In genomic region chr19:41766628-41767027, GRCm38 (mm10) we compare ENCODE assay signal across 18 mouse cellular contexts. TPM values are rescaled to one million over a fixed set of nuclear protein-coding genes. Genes with fewer than 3 reads are reported as not detected.
DNase-seq lines count a peak whose midpoint lies in the region; ATAC-seq and TF ChIP-seq lines count a peak whose summit lies in the region.
"Had no signal": no experiment of that assay in that cellular context is flagged by ENCODE, and none has a peak within 500 bp of the region (broad histone marks: within the 10 kb centered on the region; RNA-seq: fewer than 3 reads in every experiment).

No protein-coding gene starts in this region.

- intact Hi-C loops in heart, postnatal 25 days (cut with DNase I): loop anchor here (10.0 kb wide), 2 partner anchors 452 to 682 kb away; no protein-coding TSS in a partner anchor

- DNase-seq in forebrain, postnatal 0 days: no peak
- no peak for DNase-seq in forebrain, embryonic 10.5 days (ENCODE audit: extremely low spot score, low spot score)
- DNase-seq in retina, postnatal 1 day: peak; percentile 54
- DNase-seq in retina, embryonic 14.5 days (ENCODE audit: low spot score): no peak
- no peak for DNase-seq in liver, embryonic 11.5 days (ENCODE audit: low spot score)
- no peak for DNase-seq in heart, postnatal 25 days (ENCODE audit: low spot score)
- no peak for DNase-seq in cerebellum, postnatal 25 days
- DNase-seq: cerebellum, adult 11 months; gastrocnemius, adult 2 months; heart, adult 2 months; heart, postnatal 10 days; kidney, postnatal 14 days; right cerebral cortex, adult 18-20 months had no signal

- no peaks in the 10 kb centered on the region for H3K9me3 ChIP-seq in forebrain, postnatal 0 days (ENCODE audit: low read length)
- H3K9me3 ChIP-seq in forebrain, embryonic 10.5 days: no peaks in the 10 kb centered on the region
- no peaks in the 10 kb centered on the region for H3K9me3 ChIP-seq in lung, embryonic 16.5 days (ENCODE audit: control insufficient read depth, low read length)
- H3K9me3 ChIP-seq in liver, embryonic 11.5 days (ENCODE audit: control insufficient read depth, low read length): no peaks in the 10 kb centered on the region
- H3K9me3 ChIP-seq: intestine, embryonic 15.5 days; liver, embryonic 12.5 days; neural tube, embryonic 15.5 days had no signal

- no peak for TF ChIP-seq CTCF in forebrain, postnatal 0 days (IDR thresholded peaks at IDR 0.05; ENCODE audit: low read depth)

- peak; percentile 42 for ATAC-seq in forebrain, postnatal 0 days
- ATAC-seq in lung, embryonic 16.5 days (ENCODE audit: low read depth): peak; percentile 92
- no peak for ATAC-seq in liver, embryonic 11.5 days (replicated peaks; ENCODE audit: low FRiP score)
- ATAC-seq: intestine, embryonic 15.5 days; liver, embryonic 12.5 days had no signal

- H3K27ac ChIP-seq in forebrain, postnatal 0 days (ENCODE audit: low read depth, low read length): no peak overlapping the region
- no peak overlapping the region for H3K27ac ChIP-seq in forebrain, embryonic 10.5 days
- H3K27ac ChIP-seq in lung, embryonic 16.5 days (ENCODE audit: low read length): no peak overlapping the region
- no peak overlapping the region for H3K27ac ChIP-seq in liver, embryonic 11.5 days (ENCODE audit: low read depth, low read length)
- H3K27ac ChIP-seq: gastrocnemius, adult 2 months; heart, adult 2 months; intestine, embryonic 15.5 days; liver, embryonic 12.5 days; neural tube, embryonic 15.5 days had no signal

- H3K4me3 ChIP-seq in forebrain, postnatal 0 days (ENCODE audit: low read depth, low read length): no peak overlapping the region
- H3K4me3 ChIP-seq in forebrain, embryonic 10.5 days: no peak overlapping the region
- no peak overlapping the region for H3K4me3 ChIP-seq in lung, embryonic 16.5 days (ENCODE audit: low read length)
- H3K4me3 ChIP-seq in liver, embryonic 11.5 days (ENCODE audit: low read depth, low read length): no peak overlapping the region
- H3K4me3 ChIP-seq: gastrocnemius, adult 2 months; heart, adult 2 months; intestine, embryonic 15.5 days; liver, embryonic 12.5 days; neural tube, embryonic 15.5 days had no signal

- WGBS in forebrain, postnatal 0 days: 70% methylated on average over 5 of the region's 5 CpGs
- whole genome bisulfite sequencing in forebrain, embryonic 10.5 days: 90% methylated on average over 5 of the region's 5 CpGs
- 56% methylated on average over 5 of the region's 5 CpGs for WGBS in lung, embryonic 16.5 days
- WGBS in liver, embryonic 11.5 days: 87% methylated on average over 5 of the region's 5 CpGs

- no peaks in the 10 kb centered on the region for H3K36me3 ChIP-seq in forebrain, postnatal 0 days (ENCODE audit: insufficient read depth)
- peaks cover 60% of the 10 kb centered on the region for H3K36me3 ChIP-seq in forebrain, embryonic 10.5 days (replicated peaks)
- H3K36me3 ChIP-seq in lung, embryonic 16.5 days (ENCODE audit: control insufficient read depth, insufficient read depth, low read length): peaks cover 2% of the 10 kb centered on the region; the same call in 1 of the 2 replicates
- H3K36me3 ChIP-seq in liver, embryonic 11.5 days (ENCODE audit: control insufficient read depth, insufficient read depth, low read length): peaks cover 6% of the 10 kb centered on the region; the same call in 1 of the 2 replicates
- H3K36me3 ChIP-seq: neural tube, embryonic 15.5 days had no signal

- no peak overlapping the region for H3K9ac ChIP-seq in forebrain, postnatal 0 days
- no peak overlapping the region for H3K9ac ChIP-seq in lung, embryonic 16.5 days (ENCODE audit: low read length)
- no peak overlapping the region for H3K9ac ChIP-seq in liver, embryonic 11.5 days (ENCODE audit: low read depth, low read length)
- H3K9ac ChIP-seq: intestine, embryonic 15.5 days; liver, embryonic 12.5 days; neural tube, embryonic 15.5 days had no signal

- no peaks in the 10 kb centered on the region for H3K4me1 ChIP-seq in forebrain, postnatal 0 days (ENCODE audit: insufficient read depth)
- peaks cover 9% of the 10 kb centered on the region for H3K4me1 ChIP-seq in forebrain, embryonic 10.5 days
- H3K4me1 ChIP-seq in lung, embryonic 16.5 days (replicated peaks; ENCODE audit: control insufficient read depth, insufficient read depth, low read length): no peaks in the 10 kb centered on the region
- H3K4me1 ChIP-seq in liver, embryonic 11.5 days (replicated peaks; ENCODE audit: control insufficient read depth, insufficient read depth, low read length): no peaks in the 10 kb centered on the region
- H3K4me1 ChIP-seq: intestine, embryonic 15.5 days; liver, embryonic 12.5 days; neural tube, embryonic 15.5 days had no signal

- H3K4me2 ChIP-seq in forebrain, postnatal 0 days (ENCODE audit: low read depth): no peak overlapping the region
- no peak overlapping the region for H3K4me2 ChIP-seq in lung, embryonic 16.5 days (ENCODE audit: low read depth, low read length)
- no peak overlapping the region for H3K4me2 ChIP-seq in liver, embryonic 11.5 days
- H3K4me2 ChIP-seq: intestine, embryonic 15.5 days; liver, embryonic 12.5 days; neural tube, embryonic 15.5 days had no signal

- no peaks in the 10 kb centered on the region for H3K27me3 ChIP-seq in forebrain, postnatal 0 days (ENCODE audit: insufficient read depth, low read length)
- no peaks in the 10 kb centered on the region for H3K27me3 ChIP-seq in forebrain, embryonic 10.5 days (ENCODE audit: poor library complexity, severe bottlenecking)
- H3K27me3 ChIP-seq in lung, embryonic 16.5 days (ENCODE audit: control insufficient read depth, insufficient read depth, low read depth, low read length): no peaks in the 10 kb centered on the region
- H3K27me3 ChIP-seq in liver, embryonic 11.5 days (replicated peaks; ENCODE audit: control insufficient read depth, insufficient read depth, low read length): no peaks in the 10 kb centered on the region
- H3K27me3 ChIP-seq: intestine, embryonic 15.5 days; liver, embryonic 12.5 days; neural tube, embryonic 15.5 days had no signal

RNA-seq across cellular contexts. Expression of gene Slit1, which starts 23.2 kb away (rescaled TPM):
- total RNA-seq in forebrain, postnatal 0 days (2014; rRNA removed): 37.2 and 61.8 TPM in 2 replicates
- polyA plus RNA-seq in forebrain, postnatal 0 days (2015; fragmentation: Nextera tagmentation; extraction: Ambion mirVana): 8.7 and 13.4 TPM in 2 replicates
- polyA plus RNA-seq in forebrain, embryonic 10.5 days (2016; fragmentation: Nextera tagmentation; extraction: Ambion mirVana): 0.73 and 1.4 TPM in 2 replicates
- polyA plus RNA-seq in lung, embryonic 16.5 days (2015; fragmentation: Nextera tagmentation; extraction: Ambion mirVana): 0.11 and 0.14 TPM in 2 replicates
- polyA plus RNA-seq in liver, embryonic 11.5 days (2014; fragmentation: Nextera tagmentation; extraction: Ambion mirVana): 0.16 and 0.26 TPM in 2 replicates
- total RNA-seq in heart, postnatal 25 days (2021): under 1 TPM; 0.17 to 0.31 TPM
- polyA plus RNA-seq: C2C12 had no signal

RNA-seq across cellular contexts. Expression of gene Arhgap19, which starts 35.2 kb away (rescaled TPM):
- 3.9 and 6.0 TPM in 2 replicates for total RNA-seq in forebrain, postnatal 0 days (2014; rRNA removed)
- polyA plus RNA-seq in forebrain, postnatal 0 days (2015; fragmentation: Nextera tagmentation; extraction: Ambion mirVana): 3.1 and 3.2 TPM in 2 replicates
- 49.7 and 50.9 TPM in 2 replicates for polyA plus RNA-seq in forebrain, embryonic 10.5 days (2016; fragmentation: Nextera tagmentation; extraction: Ambion mirVana)
- 26.8 and 28.6 TPM in 2 replicates for polyA plus RNA-seq in lung, embryonic 16.5 days (2015; fragmentation: Nextera tagmentation; extraction: Ambion mirVana)
- 55.6 and 63.4 TPM in 2 replicates for polyA plus RNA-seq in liver, embryonic 11.5 days (2014; fragmentation: Nextera tagmentation; extraction: Ambion mirVana)
- 1 to 10 TPM; 1.6 to 1.8 TPM for total RNA-seq in heart, postnatal 25 days (2021)
